Mouse (Mus musculus): ENCODE data around the gene Arel1. TPM values are rescaled to one million over a fixed set of nuclear protein-coding genes. Genes with fewer than 3 reads are reported as not detected.

The Arel1 gene
- polyA plus RNA-seq, 1 experiment from 2014 or later = 11.5 TPM

DNA sequence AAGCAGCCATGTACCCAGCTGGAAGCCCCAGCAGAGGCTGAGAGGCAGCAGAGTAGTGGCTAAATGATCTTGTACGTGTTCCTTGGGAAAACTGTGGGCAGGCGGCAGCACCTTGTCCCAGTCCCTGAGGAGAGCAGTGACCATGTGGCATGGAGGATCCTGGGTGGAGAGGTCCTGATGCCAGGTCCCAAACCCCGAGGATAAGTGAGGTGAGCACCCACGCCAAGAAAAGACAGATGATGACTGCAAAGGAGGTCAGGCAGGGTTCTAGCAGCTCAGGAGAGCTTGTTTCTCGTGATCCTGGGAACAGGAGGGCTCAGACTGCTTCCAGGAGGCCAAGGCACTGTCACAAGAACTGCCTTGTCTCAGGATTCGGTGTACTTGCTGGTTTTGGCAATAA lies 51.9 kb downstream of the Arel1 start:
- WGBS = 77% methylated on average over 6 of the region's 6 CpGs
- H3K4me1 ChIP-seq = peaks cover 22% of the 10 kb centered on the region
- peaks cover 38% of the 10 kb centered on the region for H3K36me3 ChIP-seq
- H3K9ac ChIP-seq = no peak overlapping the region
- no peak for ATAC-seq (ENCODE audit: insufficient number of reproducible peaks, low FRiP score, low TSS enrichment, low read depth)
- H3K27ac ChIP-seq = no peak overlapping the region
- no peaks in the 10 kb centered on the region for H3K9me3 ChIP-seq
- no peaks in the 10 kb centered on the region for H3K27me3 ChIP-seq
- no peak overlapping the region for H3K4me2 ChIP-seq
- no peak overlapping the region for H3K4me3 ChIP-seq

DNA sequence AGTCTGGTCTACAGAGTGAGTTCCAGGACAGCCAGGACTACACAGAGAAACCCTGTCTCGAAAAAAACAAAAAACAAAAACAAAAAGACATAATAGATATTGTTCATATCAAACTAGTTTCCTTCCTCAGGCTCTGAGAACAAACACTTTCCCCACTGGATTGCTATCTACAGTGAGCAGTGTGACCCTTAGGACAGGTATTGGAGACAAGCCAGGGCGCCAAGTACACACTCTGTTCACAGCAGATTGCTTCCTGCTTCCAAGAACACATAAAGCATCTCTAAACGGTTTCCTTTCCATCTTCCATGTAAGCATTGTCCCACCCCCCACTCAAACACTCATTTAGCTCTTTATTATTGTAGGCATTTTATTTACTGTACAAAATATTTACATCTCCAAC lies 52.9 kb downstream of the Arel1 start:
- H3K4me1 ChIP-seq = peaks cover 32% of the 10 kb centered on the region
- no peak for ATAC-seq (ENCODE audit: insufficient number of reproducible peaks, low FRiP score, low TSS enrichment, low read depth)
- no peak overlapping the region for H3K27ac ChIP-seq
- H3K9ac ChIP-seq = no peak overlapping the region
- WGBS = 71% methylated on average over 3 of the region's 3 CpGs
- no peaks in the 10 kb centered on the region for H3K27me3 ChIP-seq
- peaks cover 33% of the 10 kb centered on the region for H3K36me3 ChIP-seq
- H3K4me3 ChIP-seq = no peak overlapping the region
- no peaks in the 10 kb centered on the region for H3K9me3 ChIP-seq
- H3K4me2 ChIP-seq = no peak overlapping the region

DNA sequence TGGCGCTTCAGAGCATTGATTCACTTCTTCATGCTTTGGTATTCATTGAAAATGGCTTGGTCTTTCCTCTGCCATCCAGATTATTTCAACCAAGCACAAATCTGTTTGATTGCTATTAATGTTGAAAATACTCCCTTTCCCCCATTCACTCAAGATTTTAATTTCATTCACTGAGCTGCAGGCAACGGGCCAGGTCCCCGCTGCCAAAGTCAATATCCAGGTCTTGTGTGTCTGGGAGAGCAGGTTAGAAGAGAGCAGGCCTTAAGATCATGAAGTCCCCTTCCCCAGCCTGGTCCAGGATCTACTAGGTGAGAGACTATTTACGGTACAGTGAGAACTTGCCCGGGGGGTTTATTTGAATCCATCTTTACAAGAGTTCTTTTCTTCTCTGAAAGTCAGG lies 55.7 kb downstream of the Arel1 start:
- Histone ChIP-seq H3K36me3 (peaks cover 17% of the 10 kb centered on the region), H3K9me3 (no peaks in the 10 kb centered on the region), H3K9ac (no peak overlapping the region), H3K27me3 (no peaks in the 10 kb centered on the region), H3K4me2 (no peak overlapping the region), H3K27ac (no peak overlapping the region), H3K4me3 (no peak overlapping the region), H3K4me1 (peaks cover 42% of the 10 kb centered on the region)
- 65% methylated on average over 5 of the region's 5 CpGs for WGBS
- no peak for ATAC-seq (ENCODE audit: insufficient number of reproducible peaks, low FRiP score, low TSS enrichment, low read depth)

DNA sequence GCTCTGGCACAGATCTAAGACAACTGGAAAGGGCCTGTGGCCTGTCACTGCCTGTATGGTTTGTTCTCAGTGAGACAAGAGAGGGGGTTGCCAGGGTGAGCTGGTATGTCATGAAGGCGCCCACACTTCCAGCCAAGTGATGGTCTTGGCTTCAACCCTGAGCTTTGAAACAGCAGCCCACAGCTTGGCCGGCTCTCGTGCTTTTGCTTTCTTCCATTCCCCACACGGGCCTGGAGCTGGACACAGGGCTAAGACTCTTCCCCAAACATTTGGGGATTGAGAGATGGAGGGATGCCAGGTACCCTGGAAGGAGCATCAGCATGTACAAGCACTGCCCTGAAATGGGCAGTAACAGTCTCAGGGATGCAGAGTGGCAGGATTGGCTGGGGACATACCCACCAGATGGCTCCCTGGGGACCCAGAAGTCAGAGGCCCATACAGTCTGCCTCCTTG lies 58.0 kb downstream of the Arel1 start:
- 71% methylated on average over 4 of the region's 4 CpGs for WGBS
- no peak overlapping the region for H3K9ac ChIP-seq
- no peak overlapping the region for H3K27ac ChIP-seq
- H3K36me3 ChIP-seq = no peaks in the 10 kb centered on the region
- no peak overlapping the region for H3K4me2 ChIP-seq
- ATAC-seq (ENCODE audit: insufficient number of reproducible peaks, low FRiP score, low TSS enrichment, low read depth) = no peak
- H3K9me3 ChIP-seq = no peaks in the 10 kb centered on the region
- peaks cover 42% of the 10 kb centered on the region for H3K4me1 ChIP-seq
- no peak overlapping the region for H3K4me3 ChIP-seq
- no peaks in the 10 kb centered on the region for H3K27me3 ChIP-seq

DNA sequence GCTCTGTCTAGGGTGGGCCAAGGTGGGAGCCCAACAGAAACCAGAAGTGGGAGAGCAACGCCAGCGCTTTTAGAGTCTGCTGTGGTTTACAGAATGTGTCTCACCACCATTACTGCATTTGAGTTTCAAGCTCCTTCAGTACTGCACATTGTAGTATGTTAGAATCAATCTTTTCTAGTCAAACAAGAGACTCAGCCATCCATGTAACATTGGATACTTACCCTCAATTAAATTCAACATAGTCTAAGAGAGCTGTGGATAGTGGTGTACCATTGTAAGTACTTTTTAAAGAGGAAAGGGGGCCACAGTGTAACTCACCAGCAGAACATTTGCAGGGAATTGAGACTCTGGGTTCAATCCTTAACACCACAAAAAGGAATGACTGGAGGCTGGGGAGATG lies 59.1 kb downstream of the Arel1 start:
- no peaks in the 10 kb centered on the region for H3K36me3 ChIP-seq
- H3K4me3 ChIP-seq = no peak overlapping the region
- H3K9me3 ChIP-seq = no peaks in the 10 kb centered on the region
- H3K4me1 ChIP-seq = peaks cover 53% of the 10 kb centered on the region
- WGBS = 80% methylated on average over 2 of the region's 2 CpGs
- no peak overlapping the region for H3K4me2 ChIP-seq
- H3K9ac ChIP-seq = no peak overlapping the region
- H3K27me3 ChIP-seq = no peaks in the 10 kb centered on the region
- H3K27ac ChIP-seq = no peak overlapping the region
- ATAC-seq (ENCODE audit: insufficient number of reproducible peaks, low FRiP score, low TSS enrichment, low read depth) = no peak

DNA sequence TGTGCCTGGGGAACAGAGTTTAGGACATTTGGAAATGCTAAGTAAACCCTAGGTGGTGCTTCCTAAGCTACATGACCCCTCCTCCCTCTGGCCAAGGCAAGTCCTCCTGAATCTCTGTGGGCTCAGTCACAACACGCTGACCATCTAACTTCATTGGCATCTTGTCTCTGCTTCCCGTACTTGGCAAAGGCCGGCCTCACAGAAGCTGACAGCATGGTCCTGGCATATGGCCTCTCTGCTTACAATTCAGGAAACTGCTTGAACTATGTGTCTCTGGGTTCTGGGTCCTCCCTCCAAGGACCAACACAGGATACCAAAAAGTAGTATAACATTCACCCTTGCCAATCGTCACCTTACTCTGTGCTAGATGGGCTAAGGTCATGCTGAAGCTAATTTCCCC lies 60.6 kb downstream of the Arel1 start:
- peaks cover 46% of the 10 kb centered on the region for H3K4me1 ChIP-seq
- H3K9me3 ChIP-seq = no peaks in the 10 kb centered on the region
- no peak overlapping the region for H3K27ac ChIP-seq
- 91% methylated on average over 4 of the region's 4 CpGs for WGBS
- H3K27me3 ChIP-seq = no peaks in the 10 kb centered on the region
- ATAC-seq (ENCODE audit: insufficient number of reproducible peaks, low FRiP score, low TSS enrichment, low read depth) = no peak
- H3K36me3 ChIP-seq = no peaks in the 10 kb centered on the region
- no peak overlapping the region for H3K4me3 ChIP-seq
- H3K9ac ChIP-seq = no peak overlapping the region
- H3K4me2 ChIP-seq = no peak overlapping the region

DNA sequence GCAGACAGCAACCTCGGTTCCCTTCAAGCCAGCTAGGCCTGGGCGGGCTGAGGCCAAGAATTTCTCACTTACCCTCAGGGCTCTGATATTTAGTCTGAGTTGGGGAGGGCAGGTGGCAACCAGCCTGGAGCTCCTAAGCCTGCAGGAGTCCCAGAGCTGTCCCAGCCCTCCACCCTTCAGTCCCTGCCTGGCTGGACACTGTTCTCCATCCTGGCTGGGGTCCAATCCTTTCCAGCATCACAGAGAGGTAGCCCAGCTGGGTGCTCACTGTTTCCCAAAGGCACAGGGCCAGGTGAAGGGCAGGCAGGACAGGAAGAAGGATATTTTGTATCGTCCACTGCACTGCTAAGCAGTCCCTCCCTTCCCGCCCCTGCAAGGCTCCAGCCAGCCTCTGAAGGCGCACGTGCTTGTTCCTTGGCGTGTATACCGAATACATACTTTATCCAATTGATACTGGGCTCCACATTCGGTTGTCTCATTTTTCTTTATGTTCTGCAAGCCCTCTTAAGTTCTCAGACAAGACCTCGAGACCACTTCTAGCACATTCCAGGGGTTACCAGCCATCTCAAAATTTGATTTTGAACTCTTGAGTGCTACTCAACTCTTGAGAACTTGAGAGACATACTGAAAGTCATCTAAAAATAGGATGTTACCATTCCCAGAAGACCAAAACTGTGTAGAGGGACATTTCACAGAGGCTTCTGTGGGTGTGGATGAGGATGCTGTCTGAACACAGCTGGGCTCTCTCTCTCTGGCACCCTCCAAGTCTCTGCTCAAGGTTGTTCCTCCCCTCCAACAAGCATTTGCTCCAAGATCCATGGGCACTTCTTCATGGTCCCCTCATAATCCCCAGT lies 62.8 kb downstream of the Arel1 start:
- no peaks in the 10 kb centered on the region for H3K36me3 ChIP-seq
- peak; percentile 65 for ATAC-seq (ENCODE audit: insufficient number of reproducible peaks, low FRiP score, low TSS enrichment, low read depth)
- 48% methylated on average over 10 of the region's 10 CpGs for WGBS

DNA sequence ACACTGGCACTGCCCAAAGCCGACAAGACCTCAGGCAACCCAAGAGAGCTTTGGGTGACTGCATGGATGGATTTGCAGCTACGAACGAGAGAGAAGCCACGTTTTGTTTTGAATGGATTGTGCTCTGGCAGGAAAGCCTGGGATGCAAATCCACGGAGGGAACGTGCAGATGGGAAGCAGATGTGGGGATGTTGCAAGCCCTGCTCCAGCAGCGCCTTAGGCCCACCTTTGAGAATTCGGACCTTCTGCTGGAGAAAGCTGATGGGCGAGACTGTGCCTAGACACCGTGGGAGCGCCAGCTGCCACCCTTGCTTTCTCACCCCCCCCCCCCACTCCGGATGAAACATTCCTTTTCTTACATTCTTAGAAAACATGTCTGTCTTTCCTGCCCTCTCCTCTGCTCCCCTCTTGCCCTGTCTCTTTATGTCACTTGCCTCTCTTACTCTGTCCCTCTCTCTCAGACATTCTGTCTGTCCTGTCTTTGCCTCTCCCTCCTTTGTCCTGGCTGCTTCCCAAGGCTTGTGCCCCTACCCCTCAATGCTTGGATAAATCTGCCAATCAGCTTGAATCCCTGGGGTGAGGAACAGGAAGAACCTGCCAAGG lies 63.6 kb downstream of the Arel1 start:
- H3K4me1 ChIP-seq = peaks cover 23% of the 10 kb centered on the region
- no peaks in the 10 kb centered on the region for H3K9me3 ChIP-seq
- 47% methylated on average over 12 of the region's 12 CpGs for WGBS
- peak overlapping the region; percentile 72 for H3K27ac ChIP-seq
- no peak overlapping the region for H3K9ac ChIP-seq
- H3K27me3 ChIP-seq = no peaks in the 10 kb centered on the region
- no peaks in the 10 kb centered on the region for H3K36me3 ChIP-seq
- no peak overlapping the region for H3K4me3 ChIP-seq
- no peak overlapping the region for H3K4me2 ChIP-seq
- 0 out of 2 replicates have a peak, but pooled peaks have one; percentile 43 for ATAC-seq (ENCODE audit: insufficient number of reproducible peaks, low FRiP score, low TSS enrichment, low read depth)

More for the DNA sequence above, 62.8 kb downstream of the Arel1 start:
- Histone ChIP-seq H3K4me2 (no peak overlapping the region), H3K27me3 (no peaks in the 10 kb centered on the region), H3K27ac (peak overlapping the region; percentile 72), H3K4me1 (peaks cover 25% of the 10 kb centered on the region), H3K4me3 (no peak overlapping the region), H3K9me3 (no peaks in the 10 kb centered on the region), H3K9ac (no peak overlapping the region)

DNA sequence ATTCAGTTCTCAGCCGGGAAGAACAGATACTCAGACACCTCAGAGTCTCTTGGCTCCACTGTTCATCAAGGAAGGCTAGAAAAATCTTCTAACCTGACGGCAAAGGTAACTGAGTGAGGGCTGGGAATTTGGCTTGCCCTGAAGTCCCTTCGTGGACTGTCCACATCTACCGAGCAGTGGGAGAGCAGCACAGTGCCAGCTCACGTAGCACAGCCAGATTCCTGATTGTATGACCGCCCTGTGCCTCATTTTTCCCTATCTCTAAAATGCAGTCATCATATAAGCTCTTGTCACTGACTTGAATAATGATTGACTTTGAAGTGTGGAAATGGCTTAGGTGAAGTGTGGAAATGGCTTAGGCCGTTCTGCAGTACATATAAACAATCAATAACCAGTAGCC lies 66.3 kb downstream of the Arel1 start:
- no peak overlapping the region for H3K4me3 ChIP-seq
- no peaks in the 10 kb centered on the region for H3K36me3 ChIP-seq
- no peak for ATAC-seq (ENCODE audit: insufficient number of reproducible peaks, low FRiP score, low TSS enrichment, low read depth)
- H3K27ac ChIP-seq = no peak overlapping the region
- H3K4me2 ChIP-seq = no peak overlapping the region
- H3K9me3 ChIP-seq = no peaks in the 10 kb centered on the region
- WGBS = 77% methylated on average over 7 of the region's 7 CpGs
- H3K27me3 ChIP-seq = no peaks in the 10 kb centered on the region
- H3K9ac ChIP-seq = no peak overlapping the region
- peaks cover 20% of the 10 kb centered on the region for H3K4me1 ChIP-seq

DNA sequence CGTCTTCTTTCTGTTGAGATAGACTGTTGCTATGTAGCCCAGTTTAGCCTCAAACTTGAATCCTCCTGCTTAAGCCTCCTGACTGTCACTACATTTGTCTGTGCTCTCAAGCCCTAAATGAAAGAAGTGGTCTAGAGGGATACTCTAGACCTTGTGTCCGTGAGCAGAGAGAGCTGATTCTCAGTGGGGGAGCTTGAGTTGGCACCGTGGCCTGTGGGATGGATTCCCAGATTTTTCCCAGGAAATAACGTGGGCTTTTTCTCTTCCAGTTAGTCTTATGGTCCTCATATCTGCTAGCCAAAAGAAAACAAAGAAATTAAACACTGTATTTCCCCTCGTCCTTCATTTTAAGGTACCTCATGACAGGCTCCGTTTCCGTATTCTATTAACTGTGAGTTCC lies 70.4 kb downstream of the Arel1 start:
- Histone ChIP-seq H3K4me1 (peaks cover 6% of the 10 kb centered on the region; the same call in 1 of the 2 replicates), H3K4me2 (no peak overlapping the region), H3K27me3 (no peaks in the 10 kb centered on the region), H3K27ac (no peak overlapping the region), H3K36me3 (no peaks in the 10 kb centered on the region), H3K9ac (no peak overlapping the region), H3K4me3 (no peak overlapping the region), H3K9me3 (no peaks in the 10 kb centered on the region)
- WGBS = 78% methylated on average over 7 of the region's 7 CpGs
- no peak for ATAC-seq (ENCODE audit: insufficient number of reproducible peaks, low FRiP score, low TSS enrichment, low read depth)

DNA sequence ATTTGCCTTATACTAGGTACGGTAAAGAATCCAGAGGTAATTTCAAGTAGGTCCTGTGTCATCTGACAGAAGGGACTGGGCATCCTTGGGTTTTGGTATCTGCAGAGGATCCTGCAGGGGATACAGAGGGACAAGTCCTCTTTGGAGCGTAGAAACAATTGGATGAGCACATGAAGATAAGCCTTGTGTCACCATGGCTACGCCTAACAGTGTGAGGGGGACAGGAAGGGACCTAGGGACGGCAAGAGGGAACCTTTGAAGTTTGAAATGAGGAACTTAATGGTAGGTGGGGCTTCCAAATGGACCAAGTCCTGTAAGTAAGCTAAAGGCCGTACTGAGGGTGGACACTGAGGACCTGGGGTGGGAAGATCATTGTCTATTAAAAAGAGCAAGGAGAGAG lies 73.4 kb downstream of the Arel1 start:
- H3K9ac ChIP-seq = no peak overlapping the region
- H3K36me3 ChIP-seq = no peaks in the 10 kb centered on the region
- H3K4me2 ChIP-seq = no peak overlapping the region
- H3K4me3 ChIP-seq = no peak overlapping the region
- no peaks in the 10 kb centered on the region for H3K9me3 ChIP-seq
- no peaks in the 10 kb centered on the region for H3K27me3 ChIP-seq
- 71% methylated on average over 5 of the region's 5 CpGs for WGBS
- H3K4me1 ChIP-seq = peaks cover 9% of the 10 kb centered on the region; the same call in 1 of the 2 replicates
- ATAC-seq (ENCODE audit: insufficient number of reproducible peaks, low FRiP score, low TSS enrichment, low read depth) = no peak
- H3K27ac ChIP-seq = no peak overlapping the region

DNA sequence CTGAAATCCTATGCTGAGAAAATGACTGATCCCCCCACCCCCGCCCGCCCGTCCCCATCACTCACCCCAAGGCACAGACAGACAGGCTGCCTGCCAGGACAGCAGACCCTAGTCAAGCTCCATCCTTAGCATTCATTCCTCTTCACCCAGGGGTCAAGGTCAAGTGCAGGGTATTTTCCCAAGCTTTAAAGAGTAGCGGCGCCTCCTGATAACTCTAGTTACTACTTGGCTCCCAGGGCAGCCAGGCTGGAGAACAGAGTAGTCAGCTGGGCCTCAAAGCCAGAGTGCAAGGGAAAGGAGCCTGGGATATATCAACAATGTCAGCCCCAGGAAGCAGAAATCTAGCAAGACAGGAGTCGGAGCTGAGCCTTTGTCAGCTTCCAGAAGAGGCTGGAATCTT lies 74.5 kb downstream of the Arel1 start:
- no peak for ATAC-seq (ENCODE audit: insufficient number of reproducible peaks, low FRiP score, low TSS enrichment, low read depth)
- Histone ChIP-seq H3K4me2 (no peak overlapping the region), H3K27ac (no peak overlapping the region), H3K36me3 (no peaks in the 10 kb centered on the region), H3K4me3 (no peak overlapping the region), H3K9ac (no peak overlapping the region), H3K27me3 (0 out of 2 replicates have a peak, but pooled peaks cover 3% of the 10 kb centered on the region), H3K9me3 (no peaks in the 10 kb centered on the region), H3K4me1 (peaks cover 9% of the 10 kb centered on the region; the same call in 1 of the 2 replicates)
- 76% methylated on average over 6 of the region's 6 CpGs for WGBS
